Mouse (Mus musculus): ENCODE measurements at regions not wholly inside any gene's neighbourhood (a gene's known extent, or its start where the extent isn't known, plus 50 kb on each side); places are given as distances from the start of the nearest gene placed in this dataset.

- TF ChIP-seq CTCF (IDR thresholded peaks at IDR 0.05; ENCODE audit: low read depth) (no peak), EP300 (IDR thresholded peaks at IDR 0.05; ENCODE audit: low read depth) (no peak)
Measured at GRCm38 (mm10) chr5:149341461-149341860, 70.1 kb upstream of the Medag start.
